Mouse (Mus musculus) spleen, adult 2 months (tissue): Measurements from ENCODE around the gene Scn10a.

ENCODE experiments used
- CTCF ChIP-seq: fragments of 200-500 bp; IDR thresholded peaks from 2 replicates; pipeline ENCODE4 v1.5.1; 2011; ENCODE audit warnings: mild to moderate bottlenecking, inconsistent platforms; ENCODE audit not compliant: insufficient read depth, insufficient read length, insufficient replicate concordance; ENCODE audit errors: extremely low read depth
- POLR2A ChIP-seq: fragments of 200-500 bp; IDR thresholded peaks from 2 replicates; pipeline ENCODE4 v1.6.1; 2011; ENCODE audit warnings: low read depth, low read length, inconsistent platforms

GRCm38 (mm10) chr9:119575732-119576131 lies 143.4 kb downstream of the Scn10a start:
- TF ChIP-seq CTCF = no peak
- no peak for TF ChIP-seq POLR2A
